Mouse (Mus musculus) lung, adult 2 months (tissue): Measurements from ENCODE around the gene Tcea2.

Experiments
- CTCF ChIP-seq: fragments of 200-500 bp; IDR thresholded peaks from 2 replicates; pipeline ENCODE4 v1.5.1; 2011; ENCODE audit warnings: mild to moderate bottlenecking, low read length, control low read depth; ENCODE audit not compliant: insufficient read depth
- POLR2A ChIP-seq: fragments of 200-500 bp; IDR thresholded peaks from 2 replicates; pipeline ENCODE4 v1.6.1; 2011; ENCODE audit warnings: low read depth, mild to moderate bottlenecking, control low read depth, low read length, borderline replicate concordance; ENCODE audit errors: extremely low read depth

GRCm38 (mm10) chr2:181632624-181633023, 47.5 kb upstream of the Tcea2 start:
- no peak for TF ChIP-seq CTCF
- TF ChIP-seq POLR2A = no peak
